Mouse (Mus musculus) heart, postnatal 0 days (tissue): ENCODE data around the gene Mtch2.

Source experiments
- CTCF ChIP-seq: IDR thresholded peaks from 2 replicates; pipeline ENCODE4 v1.5.1; 2016; ENCODE audit warnings: antibody characterized with exemption, control low read depth, low read depth
- EP300 ChIP-seq: IDR thresholded peaks from 2 replicates; pipeline ENCODE4 v1.6.1; 2016; ENCODE audit warnings: antibody characterized with exemption, low read depth

DNA sequence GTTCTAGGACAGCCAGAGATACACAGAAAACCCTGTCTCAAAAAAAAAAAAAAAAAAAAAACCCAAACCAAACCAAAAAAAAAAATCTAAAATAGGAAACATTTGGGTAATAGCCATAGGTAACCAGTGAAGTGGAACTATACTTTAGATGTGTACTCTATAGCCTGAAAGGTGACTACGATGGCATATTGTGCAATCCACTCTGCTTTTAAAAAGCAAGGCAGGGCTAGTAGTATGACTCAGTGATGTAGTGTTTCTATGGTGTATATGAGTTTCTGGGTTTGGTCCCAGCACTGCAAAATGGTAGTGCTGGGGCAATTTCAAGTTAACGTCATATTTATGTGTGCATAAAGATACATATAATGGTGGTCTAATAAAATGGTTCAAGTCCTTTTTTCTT lies 59.8 kb downstream of the Mtch2 start:
- no peak for TF ChIP-seq CTCF
- TF ChIP-seq EP300, result no peak
